Mouse (Mus musculus): ENCODE results near the gene Krtap1-4. TPM values are rescaled to one million over a fixed set of nuclear protein-coding genes. Genes with fewer than 3 reads are reported as not detected.
"Not testable (repeated sequence)": the region's sequence is repeated elsewhere in the genome, so short reads cannot be mapped to it uniquely, and the experiment has no call there.

The Krtap1-4 gene
- not detected for polyA plus RNA-seq (2017; shearing (Covaris generic))

GRCm38 (mm10) chr11:99583245-99583704, at the start of gene Krtap1-4:
Gene Krtap1-4, minus strand, starts transcription at chr11:99583654.
- ATAC-seq: no peak

DNA sequence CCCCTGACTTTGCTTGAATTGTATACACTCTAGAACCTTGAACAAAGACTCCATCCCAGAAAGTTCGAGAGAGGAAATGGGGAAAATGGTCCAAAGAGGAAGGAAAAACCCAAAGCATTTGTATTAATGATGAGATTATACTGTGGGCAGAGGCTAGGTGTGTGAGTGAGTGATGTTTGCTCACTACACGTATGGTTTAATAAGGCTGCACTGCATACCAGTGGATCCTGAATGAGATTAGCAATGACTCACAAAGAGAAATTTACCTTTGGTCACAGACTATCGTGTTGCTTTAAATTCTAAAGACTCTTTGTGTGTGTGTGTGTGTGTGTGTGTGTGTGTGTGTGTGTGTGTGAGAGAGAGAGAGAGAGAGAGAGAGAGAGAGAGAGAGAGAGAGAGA, 47.4 kb upstream of the Krtap1-4 start:
- no peak for ATAC-seq

DNA sequence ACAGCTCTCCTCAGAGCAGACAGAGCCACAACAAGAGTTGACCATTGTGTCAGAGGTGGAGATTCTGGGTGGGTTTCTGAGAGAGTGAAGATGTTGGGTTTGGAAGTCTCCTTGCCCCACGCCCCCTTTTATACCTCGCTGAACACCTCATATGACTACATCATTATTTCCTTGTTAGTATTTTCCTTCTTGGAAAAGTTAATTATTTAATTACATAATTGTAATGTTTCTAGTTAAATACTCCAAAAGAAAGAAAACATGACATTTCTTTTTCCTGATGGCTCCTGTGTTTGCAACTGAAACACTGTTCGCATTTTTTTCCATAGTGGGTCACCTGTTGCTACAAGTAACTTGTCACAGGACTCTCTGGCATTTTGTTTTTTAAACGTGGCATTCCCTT, 44.7 kb upstream of the Krtap1-4 start, which contains the start of gene Krtap4-1:
Gene Krtap4-1 (minus strand): TSS at position 101 of the 400 bp plus-strand sequence.
- no peak for ATAC-seq

GRCm38 (mm10) chr11:99620335-99620734, 36.9 kb upstream of the Krtap1-4 start, which contains the start of gene Gm11562:
Gene Gm11562, minus strand, starts transcription at chr11:99620435.
- ATAC-seq: no peak

DNA sequence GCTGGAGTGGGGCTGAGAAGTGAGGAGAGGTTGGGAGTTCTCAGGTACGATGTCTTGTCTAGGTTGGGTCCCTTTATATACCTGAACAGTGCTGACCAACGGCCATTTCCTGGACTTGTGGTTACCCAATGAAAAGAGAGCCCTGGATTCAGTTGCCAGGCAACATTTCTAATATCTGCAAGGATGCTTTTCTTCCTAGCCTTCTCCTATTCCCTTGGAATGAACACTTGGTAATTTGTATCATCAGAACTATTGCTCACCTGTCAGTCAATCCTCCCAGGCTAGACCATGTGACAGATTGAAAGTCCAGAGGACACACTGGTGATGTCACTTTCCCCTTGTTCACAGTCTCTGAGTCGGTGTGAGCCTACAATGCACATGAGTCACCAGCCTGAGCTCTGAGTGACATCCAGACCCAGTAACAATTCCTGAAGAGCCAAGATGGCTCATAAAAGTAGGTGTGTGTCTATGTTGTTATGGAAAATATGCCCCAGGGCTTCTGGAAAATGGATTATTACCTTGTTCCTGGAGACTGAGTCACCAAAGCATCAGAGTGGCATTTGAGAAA, 31.4 kb upstream of the Krtap1-4 start, which contains the start of gene Krtap2-4:
Gene Krtap2-4 (minus strand): TSS at position 51 of the 568 bp plus-strand sequence.
- ATAC-seq: no peak

- not testable (repeated sequence) for ATAC-seq
These were observed 26.6 kb upstream of the Krtap1-4 start, which contains the start of gene Gm11937 for GRCm38 (mm10) chr11:99610089-99610488. Gene Gm11937, minus strand, starts transcription at chr11:99610189.

DNA sequence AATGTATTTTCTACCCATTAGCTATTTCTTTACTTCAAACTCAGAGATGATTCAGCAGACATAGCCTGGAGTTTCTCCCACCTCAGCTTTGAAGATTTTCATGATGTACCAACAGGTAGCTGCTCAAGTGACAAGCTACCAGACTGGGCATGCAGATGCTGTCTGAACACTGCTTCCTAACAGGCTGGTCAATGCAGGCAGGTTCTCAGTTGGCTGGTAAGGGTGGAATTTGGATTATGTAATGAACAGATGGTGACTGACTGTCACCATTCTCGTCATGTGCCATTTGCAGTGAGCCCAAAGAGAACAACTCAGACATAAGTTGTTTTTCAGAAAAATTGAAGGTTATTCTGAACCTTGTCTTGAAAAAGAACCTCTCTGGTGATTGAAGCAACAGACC, 25.7 kb upstream of the Krtap1-4 start:
- no peak for ATAC-seq

GRCm38 (mm10) chr11:99603208-99603607, 19.8 kb upstream of the Krtap1-4 start, which contains the start of gene Gm11938:
Gene Gm11938, minus strand, starts transcription at chr11:99603308.
- ATAC-seq: not testable (repeated sequence)

DNA sequence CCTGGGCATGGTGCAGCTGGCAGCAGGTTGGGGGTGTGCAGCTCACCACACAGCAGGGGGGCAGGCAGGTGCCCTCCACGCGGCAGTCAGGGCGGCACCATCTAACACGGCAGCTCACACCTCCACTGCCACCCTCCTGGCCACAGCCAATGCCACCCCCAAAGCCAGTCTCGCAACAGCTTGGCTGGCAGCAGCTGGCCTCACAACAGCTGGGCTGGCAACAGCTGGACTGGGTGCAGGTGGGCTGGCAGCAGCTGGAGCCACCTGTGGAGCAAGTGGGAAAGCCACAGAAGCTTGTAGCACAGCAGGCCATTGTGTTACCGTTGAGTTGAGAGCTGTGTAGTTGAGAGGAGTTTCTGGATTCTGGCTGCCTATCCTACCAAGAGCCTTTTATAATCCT, 14.3 kb upstream of the Krtap1-4 start, which contains the start of gene Krtap9-3:
Gene Krtap9-3 (minus strand): TSS at position 364 of the 400 bp plus-strand sequence.
- not testable (repeated sequence) for ATAC-seq

GRCm38 (mm10) chr11:99590981-99591380, 7.5 kb upstream of the Krtap1-4 start, which contains the start of gene Krtap1-3:
Gene Krtap1-3, minus strand, starts transcription at chr11:99591339.
- no peak for ATAC-seq

GRCm38 (mm10) chr11:99585096-99585495, 1.6 kb upstream of the Krtap1-4 start:
- ATAC-seq: no peak

- ATAC-seq: no peak
These were observed 1.9 kb downstream of the Krtap1-4 start for GRCm38 (mm10) chr11:99581564-99581963.

- ATAC-seq: no peak
These were observed 2.4 kb downstream of the Krtap1-4 start for GRCm38 (mm10) chr11:99581051-99581450.

GRCm38 (mm10) chr11:99580636-99581035, 2.8 kb downstream of the Krtap1-4 start, which contains the start of gene Krtap1-5:
Gene Krtap1-5, minus strand, starts transcription at chr11:99581016.
- ATAC-seq: no peak

DNA sequence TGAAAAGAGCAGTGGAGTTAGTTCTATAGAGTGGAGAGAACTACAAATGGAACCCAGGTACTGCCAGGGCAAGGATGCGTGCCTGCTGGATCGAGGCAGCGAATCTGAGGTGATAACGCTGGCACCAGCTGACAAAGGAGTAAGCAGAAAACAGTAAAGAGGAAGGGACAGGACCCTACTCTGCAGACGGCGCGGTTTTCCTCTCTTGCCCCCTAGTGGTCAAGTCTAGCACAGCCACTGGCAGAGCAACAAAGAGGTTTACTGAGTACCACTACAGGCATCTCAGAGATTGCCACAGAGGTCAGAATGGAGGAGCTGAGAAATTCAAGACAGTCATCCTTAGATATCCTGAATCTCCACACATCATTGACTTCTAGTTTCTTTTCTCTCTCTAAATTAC, 9.3 kb downstream of the Krtap1-4 start:
- ATAC-seq: no peak

DNA sequence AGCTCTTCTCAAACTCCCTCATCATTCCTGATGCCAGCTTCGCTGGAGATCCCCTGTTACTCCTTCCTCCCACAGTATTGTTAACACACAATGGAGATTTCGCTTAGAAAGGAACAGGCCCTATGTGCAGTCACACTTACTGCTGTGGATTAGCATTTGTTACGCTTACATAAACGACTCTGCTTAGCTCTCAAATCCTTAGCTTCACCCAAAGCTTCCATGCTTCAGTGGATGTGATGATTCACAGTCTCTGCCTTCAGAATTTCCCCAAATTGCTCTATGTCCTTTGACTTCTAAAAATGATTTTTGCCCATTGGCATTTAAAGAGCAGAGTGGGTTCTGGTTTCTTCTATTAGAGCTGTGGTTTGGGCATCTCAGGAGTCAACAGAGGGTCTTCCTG, 10.3 kb downstream of the Krtap1-4 start:
- no peak for ATAC-seq

GRCm38 (mm10) chr11:99566530-99566929, 16.9 kb downstream of the Krtap1-4 start, which contains the start of gene Krtap3-1:
Gene Krtap3-1, minus strand, starts transcription at chr11:99566630.
- no peak for ATAC-seq

- ATAC-seq: no peak
These were observed 20.9 kb downstream of the Krtap1-4 start for GRCm38 (mm10) chr11:99562580-99562979.

DNA sequence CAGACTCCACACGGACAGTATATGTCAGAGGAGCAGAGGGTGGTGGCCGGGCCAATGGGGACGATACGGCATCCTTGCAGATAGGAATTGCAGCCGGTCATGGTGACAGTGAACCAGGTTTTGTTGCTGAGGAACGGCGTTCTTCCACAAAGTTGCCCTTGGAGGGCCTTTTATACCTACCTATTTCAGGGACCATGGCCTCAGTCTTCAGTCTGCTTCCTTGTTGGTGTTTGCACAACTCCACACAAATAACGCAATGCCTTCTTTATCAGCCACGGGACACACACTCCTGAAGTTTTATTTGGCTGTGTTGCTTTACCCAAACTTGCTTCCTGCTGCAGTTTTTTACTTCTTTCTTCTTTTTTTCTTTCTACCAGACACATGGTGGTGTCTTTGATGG, 24.1 kb downstream of the Krtap1-4 start, which contains the start of gene Gm11939:
Gene Gm11939 (minus strand): TSS at position 101 of the 400 bp plus-strand sequence.
- ATAC-seq: no peak

GRCm38 (mm10) chr11:99557976-99558745, 25.3 kb downstream of the Krtap1-4 start:
- ATAC-seq: no peak

DNA sequence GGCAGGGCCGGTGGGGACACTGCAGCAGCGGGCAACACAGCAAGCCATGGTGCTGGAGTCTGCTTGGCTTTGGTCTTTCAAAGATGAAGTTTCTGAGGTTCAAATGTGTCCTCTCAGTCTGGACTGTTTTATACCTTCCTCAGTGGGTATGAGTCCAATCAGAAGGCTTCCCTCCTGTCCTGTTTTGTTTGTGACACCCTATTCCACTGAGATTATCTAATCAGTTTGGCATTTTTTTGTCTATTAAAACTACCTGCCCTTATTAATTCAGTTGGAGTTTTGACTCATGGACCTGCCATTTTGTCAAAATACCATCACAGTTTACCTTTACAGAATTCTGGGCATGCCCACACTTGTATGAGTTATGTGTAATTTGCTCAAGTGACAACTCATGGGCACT, 26.7 kb downstream of the Krtap1-4 start, which contains the start of gene Krtap3-2:
Gene Krtap3-2 (minus strand): TSS at position 101 of the 400 bp plus-strand sequence.
- no peak for ATAC-seq

- no peak for ATAC-seq
These were observed 27.3 kb downstream of the Krtap1-4 start for GRCm38 (mm10) chr11:99556195-99556594.

- ATAC-seq: no peak
These were observed 32.7 kb downstream of the Krtap1-4 start, which contains the start of gene Krtap3-3 for GRCm38 (mm10) chr11:99550765-99551164. Gene Krtap3-3, minus strand, starts transcription at chr11:99550865.
